Mouse (Mus musculus) myocyte (in vitro differentiated cells): ENCODE measurements around the gene Nupr1l. TPM values are rescaled to one million over a fixed set of nuclear protein-coding genes. Genes with fewer than 3 reads are reported as not detected.

ENCODE experiments used
- H3K27me3 ChIP-seq: one replicate; pipeline ENCODE4 v1.6.1; 2011; ENCODE audit not compliant: control insufficient read depth, insufficient read depth, insufficient read length
- H3K36me3 ChIP-seq: one replicate; pipeline ENCODE4 v1.6.1; 2011; ENCODE audit not compliant: control insufficient read depth, insufficient read depth
- H3K4me2 ChIP-seq: one replicate; pipeline ENCODE4 v1.6.1; 2011; ENCODE audit warnings: low read depth, control low read depth
- H3K4me3 ChIP-seq: one replicate; pipeline ENCODE4 v1.5.1; 2011; ENCODE audit warnings: mild to moderate bottlenecking, control low read depth, moderate library complexity
- H3K79me2 ChIP-seq: one replicate; pipeline ENCODE4 v1.6.1; 2011; ENCODE audit not compliant: control insufficient read depth, insufficient read depth
- H3ac ChIP-seq: one replicate; pipeline ENCODE4 v1.6.1; 2011; ENCODE audit not compliant: control insufficient read depth, insufficient read length
- CEBPB ChIP-seq: IDR thresholded peaks from 2 replicates; pipeline ENCODE4 v1.6.1; 2011; ENCODE audit warnings: mild to moderate bottlenecking, moderate library complexity; ENCODE audit not compliant: poor library complexity, insufficient read depth, severe bottlenecking
- E2F4 ChIP-seq: IDR thresholded peaks from one replicate; pipeline ENCODE4 v1.6.1; 2011; ENCODE audit warnings: mild to moderate bottlenecking, control low read depth, moderate library complexity; ENCODE audit not compliant: insufficient read depth
- MAX ChIP-seq: IDR thresholded peaks from one replicate; pipeline ENCODE4 v1.6.1; 2011; ENCODE audit warnings: low read depth, mild to moderate bottlenecking, control low read depth
- MYOD1 ChIP-seq, 3 experiments: IDR thresholded peaks; one replicate each; pipeline ENCODE4 v1.6.1; 2011; ENCODE audit warnings: control low read depth in 2 of 3, low read depth in 2 of 3, mild to moderate bottlenecking in 2 of 3, moderate library complexity in 1 of 3; ENCODE audit not compliant: insufficient read length in 2 of 3, control insufficient read depth in 1 of 3
- MYOG ChIP-seq, 3 experiments: IDR thresholded peaks; one replicate each; pipeline ENCODE4 v1.6.1; 2011; ENCODE audit warnings: control low read depth in 2 of 3, low read depth in 2 of 3, mild to moderate bottlenecking in 2 of 3; ENCODE audit not compliant: insufficient read length in 2 of 3, control insufficient read depth in 1 of 3, insufficient read depth in 1 of 3
- POLR2A ChIP-seq: IDR thresholded peaks from one replicate; pipeline ENCODE4 v1.6.1; 2011; ENCODE audit warnings: low read depth, mild to moderate bottlenecking, control low read depth, moderate library complexity; ENCODE audit not compliant: insufficient read length
- POLR2AphosphoS2 ChIP-seq: IDR thresholded peaks from one replicate; pipeline ENCODE4 v1.6.1; 2011; ENCODE audit warnings: low read depth, control low read depth; ENCODE audit not compliant: insufficient read length
- REST ChIP-seq: IDR thresholded peaks from one replicate; pipeline ENCODE4 v1.6.1; 2011; ENCODE audit warnings: mild to moderate bottlenecking, control low read depth, moderate library complexity; ENCODE audit not compliant: insufficient read depth, insufficient read length
- SRF ChIP-seq: IDR thresholded peaks from one replicate; pipeline ENCODE4 v1.6.1; 2011; ENCODE audit warnings: low read depth; ENCODE audit not compliant: control insufficient read depth, insufficient read length
- TCF12 ChIP-seq: IDR thresholded peaks from one replicate; pipeline ENCODE4 v1.6.1; 2011; ENCODE audit warnings: mild to moderate bottlenecking, control low read depth; ENCODE audit not compliant: poor library complexity, insufficient read depth, severe bottlenecking
- TCF3 ChIP-seq: IDR thresholded peaks from one replicate; pipeline ENCODE4 v1.6.1; 2011; ENCODE audit warnings: low read depth, control low read depth; ENCODE audit not compliant: insufficient read length
- USF1 ChIP-seq: IDR thresholded peaks from one replicate; pipeline ENCODE4 v1.6.1; 2011; ENCODE audit warnings: low read depth, mild to moderate bottlenecking, control low read depth, moderate library complexity
- polyA plus RNA-seq: library from polyadenylated mRNA; unstranded; fragments of >200 nt; fragmentation: generic; extraction: Trizol; gene quantifications from one replicate; pipeline ENCODE4 v1.2.1, GENCODE M21; 2012; ENCODE audit warnings: missing spikeins

Gene Nupr1l
- polyA plus RNA-seq, 1 experiment = 1.1 TPM

GRCm38 (mm10) chr5:129929924-129930855 is 21.9 kb downstream of the Nupr1l start:
- H3K27me3 ChIP-seq = no peaks in the 10 kb centered on the region
- no peak overlapping the region for H3K4me2 ChIP-seq
- no peaks in the 10 kb centered on the region for H3K36me3 ChIP-seq
- H3K79me2 ChIP-seq = no peaks in the 10 kb centered on the region
- no peak overlapping the region for H3K4me3 ChIP-seq
- no peak overlapping the region for H3ac ChIP-seq
- TF ChIP-seq MAX (no peak), TCF3 (no peak), E2F4 (no peak), POLR2AphosphoS2 (no peak), MYOD1 (IDR thresholded peaks at IDR 0.05; ENCODE audit: control insufficient read depth in 1 of 3, insufficient read length in 2 of 3, low read depth in 2 of 3) (no peak), CEBPB (no peak), TCF12 (no peak), REST (no peak), MYOG (IDR thresholded peaks at IDR 0.05; ENCODE audit: control insufficient read depth in 1 of 3, insufficient read depth in 1 of 3, insufficient read length in 2 of 3, low read depth in 2 of 3) (no peak), USF1 (no peak)

GRCm38 (mm10) chr5:129936941-129937340 is 28.6 kb downstream of the Nupr1l start:
- Histone ChIP-seq H3K4me2 (no peak overlapping the region), H3K36me3 (no peaks in the 10 kb centered on the region), H3ac (no peak overlapping the region), H3K79me2 (no peaks in the 10 kb centered on the region), H3K4me3 (no peak overlapping the region), H3K27me3 (no peaks in the 10 kb centered on the region)
- no peak for TF ChIP-seq POLR2AphosphoS2
- no peak for TF ChIP-seq TCF3
- no peak for TF ChIP-seq USF1
- no peak for TF ChIP-seq POLR2A
- TF ChIP-seq MYOG (IDR thresholded peaks at IDR 0.05; ENCODE audit: control insufficient read depth in 1 of 3, insufficient read depth in 1 of 3, insufficient read length in 2 of 3, low read depth in 2 of 3) = no peak
- no peak for TF ChIP-seq MYOD1 (IDR thresholded peaks at IDR 0.05; ENCODE audit: control insufficient read depth in 1 of 3, insufficient read length in 2 of 3, low read depth in 2 of 3)
- TF ChIP-seq MAX = no peak
- TF ChIP-seq TCF12 = no peak
- TF ChIP-seq REST = no peak
- TF ChIP-seq SRF = no peak
- no peak for TF ChIP-seq CEBPB
- no peak for TF ChIP-seq E2F4

GRCm38 (mm10) chr5:129940281-129940680 is 31.9 kb downstream of the Nupr1l start:
- Histone ChIP-seq H3K36me3 (no peaks in the 10 kb centered on the region), H3K4me2 (peak overlapping the region; percentile 91), H3K79me2 (peaks cover 28% of the 10 kb centered on the region), H3K4me3 (peak overlapping the region; percentile 46), H3K27me3 (no peaks in the 10 kb centered on the region), H3ac (no peak overlapping the region)
- no peak for TF ChIP-seq TCF12
- no peak for TF ChIP-seq POLR2A
- TF ChIP-seq REST = no peak
- TF ChIP-seq MYOG (IDR thresholded peaks at IDR 0.05; ENCODE audit: control insufficient read depth in 1 of 3, insufficient read depth in 1 of 3, insufficient read length in 2 of 3, low read depth in 2 of 3) = no peak
- no peak for TF ChIP-seq USF1
- TF ChIP-seq MYOD1 (IDR thresholded peaks at IDR 0.05; ENCODE audit: control insufficient read depth in 1 of 3, insufficient read length in 2 of 3, low read depth in 2 of 3) = no peak
- TF ChIP-seq MAX = no peak
- no peak for TF ChIP-seq CEBPB
- TF ChIP-seq SRF = no peak
- TF ChIP-seq TCF3 = no peak
- no peak for TF ChIP-seq POLR2AphosphoS2

GRCm38 (mm10) chr5:129940736-129941494 is 32.6 kb downstream of the Nupr1l start:
- H3K4me3 ChIP-seq = peak overlapping the region; percentile 46
- TF ChIP-seq POLR2A (peak; percentile 36), MYOD1 (IDR thresholded peaks at IDR 0.05; ENCODE audit: control insufficient read depth in 1 of 3, insufficient read length in 2 of 3, low read depth in 2 of 3) (no peak)
- H3K27me3 ChIP-seq = no peaks in the 10 kb centered on the region
- no peak overlapping the region for H3ac ChIP-seq
- peaks cover 33% of the 10 kb centered on the region for H3K79me2 ChIP-seq
- H3K4me2 ChIP-seq = peak overlapping the region; percentile 91
- no peaks in the 10 kb centered on the region for H3K36me3 ChIP-seq
